Mouse (Mus musculus) heart, embryonic 11.5 days (tissue): Measurements from ENCODE around the gene Ip6k1. TPM values are rescaled to one million over a fixed set of nuclear protein-coding genes. Genes with fewer than 3 reads are reported as not detected.

Experiments
- ATAC-seq: fragments of 200-750 bp; cut with Nextera tagmentation; replicated peaks from 2 replicates; pipeline ENCODE4 v1.8.0; 2017; ENCODE audit warnings: moderate library complexity; ENCODE audit not compliant: insufficient number of reproducible peaks, low FRiP score, low TSS enrichment
- H3K27ac ChIP-seq: fragments of 300-500 bp; sonication (generic); 2 replicates; pipeline ENCODE4 v1.5.1; 2014; ENCODE audit warnings: mild to moderate bottlenecking, low read depth, low read length
- H3K27me3 ChIP-seq: fragments of 300-500 bp; sonication (generic); 2 replicates; pipeline ENCODE4 v1.6.1; 2014; ENCODE audit warnings: mild to moderate bottlenecking, low read length, mixed read lengths; ENCODE audit not compliant: control insufficient read depth, insufficient read depth
- H3K36me3 ChIP-seq: fragments of 300-500 bp; sonication (generic); 2 replicates; pipeline ENCODE4 v1.6.1; 2014; ENCODE audit warnings: mild to moderate bottlenecking, low read length, moderate library complexity, mixed read lengths; ENCODE audit not compliant: control insufficient read depth, insufficient read depth
- H3K4me1 ChIP-seq: fragments of 300-500 bp; sonication (generic); 2 replicates; pipeline ENCODE4 v1.6.1; 2014; ENCODE audit warnings: low read length; ENCODE audit not compliant: control insufficient read depth, insufficient read depth
- H3K4me2 ChIP-seq: fragments of 300-500 bp; sonication (generic); 2 replicates; pipeline ENCODE4 v1.6.1; 2014; ENCODE audit warnings: mild to moderate bottlenecking, moderate library complexity
- H3K4me3 ChIP-seq: fragments of 300-500 bp; sonication (generic); 2 replicates; pipeline ENCODE4 v1.5.1; 2014; ENCODE audit warnings: low read depth, low read length
- H3K9ac ChIP-seq: fragments of 300-500 bp; sonication (generic); 2 replicates; pipeline ENCODE4 v1.6.1; 2014; ENCODE audit warnings: mild to moderate bottlenecking, low read depth, low read length, moderate library complexity
- H3K9me3 ChIP-seq: fragments of 300-500 bp; sonication (generic); replicated peaks from 2 replicates; pipeline ENCODE4 v1.6.1; 2016; ENCODE audit warnings: low read length; ENCODE audit not compliant: control insufficient read depth
- WGBS: fragments of 180-500 bp; shearing (Covaris S2); extraction: QIAGEN DNeasy Blood & Tissue Kit; methylation state at CpG from one replicate; pipeline ENCODE4 v1.1.7; 2014; ENCODE audit not compliant: insufficient replicate concordance; 5-methylcytosine and 5-hydroxymethylcytosine counted together
- polyA plus RNA-seq: library from polyadenylated mRNA; unstranded; fragments of >200 nt; fragmentation: Nextera tagmentation; extraction: Ambion mirVana; gene quantifications from 2 replicates; pipeline ENCODE4 v1.2.1, GENCODE M21; 2014

Ip6k1 gene
- polyA plus RNA-seq, 1 experiment from 2014 or later: 17.0 TPM

DNA sequence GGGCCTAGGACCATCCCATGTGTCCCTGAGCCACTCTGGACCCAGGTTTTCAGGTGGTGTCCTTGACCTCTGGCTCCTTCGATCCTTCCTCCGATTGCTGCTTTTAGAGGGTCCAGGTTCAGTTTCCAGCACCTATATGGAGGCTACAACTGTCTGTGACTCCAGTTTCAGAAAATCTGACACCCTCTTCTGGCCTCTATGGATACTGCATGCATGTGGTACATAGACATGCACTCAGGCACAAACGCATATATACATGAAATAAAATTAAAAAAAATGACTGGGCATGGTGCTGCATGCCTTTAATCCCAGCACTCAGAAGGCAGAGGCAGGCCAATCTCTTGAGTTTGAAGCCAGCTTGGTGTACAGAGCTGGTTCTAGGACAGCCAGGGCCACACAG lies 25.6 kb downstream of the Ip6k1 start:
- peaks cover 35% of the 10 kb centered on the region for H3K36me3 ChIP-seq
- H3K4me1 ChIP-seq: no peaks in the 10 kb centered on the region
- no peak overlapping the region for H3K27ac ChIP-seq
- WGBS: 97% methylated on average over 3 of the region's 3 CpGs
- H3K27me3 ChIP-seq: no peaks in the 10 kb centered on the region
- H3K9me3 ChIP-seq: no peaks in the 10 kb centered on the region
- no peak overlapping the region for H3K4me2 ChIP-seq
- H3K4me3 ChIP-seq: no peak overlapping the region
- no peak for ATAC-seq
- no peak overlapping the region for H3K9ac ChIP-seq

DNA sequence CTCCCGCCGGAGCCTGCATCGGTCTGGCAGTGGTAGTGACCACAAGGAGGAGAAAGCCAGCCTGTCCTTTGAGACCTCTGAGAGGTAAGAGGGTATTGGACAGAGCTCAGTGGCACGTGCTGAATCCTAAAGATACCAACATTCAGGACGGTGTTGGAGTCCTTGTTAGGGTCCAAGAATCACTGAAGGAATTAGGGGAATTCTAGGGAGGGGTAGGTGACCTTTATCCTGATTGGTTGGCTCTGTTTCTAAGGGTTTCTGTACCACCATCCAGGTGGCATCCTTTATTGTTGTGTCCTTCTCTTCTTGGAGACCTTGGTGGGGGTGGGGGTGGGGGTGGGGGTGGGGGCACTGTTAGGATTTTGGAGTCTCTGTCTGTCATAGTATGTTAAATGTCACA lies 29.8 kb downstream of the Ip6k1 start:
- Histone ChIP-seq H3K4me3 (no peak overlapping the region), H3K36me3 (peaks cover 27% of the 10 kb centered on the region), H3K27me3 (no peaks in the 10 kb centered on the region), H3K9me3 (no peaks in the 10 kb centered on the region), H3K4me1 (no peaks in the 10 kb centered on the region), H3K4me2 (no peak overlapping the region), H3K9ac (no peak overlapping the region), H3K27ac (no peak overlapping the region)
- WGBS: 84% methylated on average over 5 of the region's 5 CpGs
- no peak for ATAC-seq

DNA sequence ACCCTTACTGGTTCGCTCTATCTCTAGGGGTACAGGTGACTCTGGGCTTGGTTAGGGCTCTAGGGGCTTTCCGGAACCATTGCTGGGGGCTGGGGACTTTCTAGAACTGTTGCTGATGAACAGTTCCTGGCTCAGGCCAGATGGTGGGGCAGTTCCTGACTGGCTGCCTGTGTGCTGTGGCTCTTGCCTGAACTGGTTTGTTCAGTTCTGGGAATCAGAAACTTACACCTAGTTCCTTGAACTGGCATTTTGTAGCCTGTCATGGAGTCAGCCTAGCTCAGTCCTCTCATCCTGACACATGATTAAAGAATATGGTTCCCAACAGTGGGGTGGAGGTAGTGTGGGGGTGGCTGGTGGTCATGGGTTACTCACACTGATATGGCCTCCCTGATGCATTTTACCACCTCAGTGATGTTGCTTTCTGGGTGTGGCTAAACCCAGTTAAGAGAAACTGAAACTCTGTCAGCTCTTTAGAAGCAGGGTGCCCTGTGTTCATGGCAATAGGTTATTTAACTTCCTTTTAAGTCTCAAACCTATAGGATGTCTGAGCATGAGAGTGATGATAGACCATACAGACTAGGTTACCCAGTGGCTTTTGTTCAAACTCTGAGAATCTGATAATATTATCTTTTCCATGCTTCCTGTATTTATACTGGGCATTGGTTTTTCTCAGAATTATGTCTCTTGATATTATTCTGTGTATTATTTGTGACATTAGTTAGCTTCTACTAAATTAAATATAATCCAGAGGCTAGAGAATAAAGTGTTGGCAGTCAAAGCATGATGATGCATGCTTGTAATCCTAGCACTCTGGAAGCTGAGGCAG lies 33.2 kb downstream of the Ip6k1 start:
- no peak overlapping the region for H3K4me2 ChIP-seq
- H3K4me3 ChIP-seq: no peak overlapping the region
- no peaks in the 10 kb centered on the region for H3K27me3 ChIP-seq
- no peak overlapping the region for H3K9ac ChIP-seq
- H3K9me3 ChIP-seq: no peaks in the 10 kb centered on the region
- ATAC-seq: no peak
- no peaks in the 10 kb centered on the region for H3K4me1 ChIP-seq
- 94% methylated on average over 2 of the region's 2 CpGs for WGBS
- no peak overlapping the region for H3K27ac ChIP-seq
- H3K36me3 ChIP-seq: peaks cover 20% of the 10 kb centered on the region

GRCm38 (mm10) chr9:108044751-108045492 lies 42.6 kb downstream of the Ip6k1 start:
- 95% methylated on average over 8 of the region's 8 CpGs for WGBS
- Histone ChIP-seq H3K27me3 (no peaks in the 10 kb centered on the region), H3K27ac (no peak overlapping the region), H3K4me1 (peaks cover 22% of the 10 kb centered on the region), H3K9ac (no peak overlapping the region), H3K9me3 (no peaks in the 10 kb centered on the region), H3K36me3 (peaks cover 37% of the 10 kb centered on the region), H3K4me3 (no peak overlapping the region), H3K4me2 (no peak overlapping the region)
- ATAC-seq: no peak

GRCm38 (mm10) chr9:108046582-108046981 lies 44.3 kb downstream of the Ip6k1 start:
- H3K9me3 ChIP-seq: no peaks in the 10 kb centered on the region
- H3K4me3 ChIP-seq: no peak overlapping the region
- WGBS: 89% methylated on average over 4 of the region's 4 CpGs
- no peaks in the 10 kb centered on the region for H3K27me3 ChIP-seq
- peaks cover 31% of the 10 kb centered on the region for H3K36me3 ChIP-seq
- H3K4me1 ChIP-seq: peaks cover 22% of the 10 kb centered on the region
- no peak overlapping the region for H3K4me2 ChIP-seq
- no peak for ATAC-seq
- H3K9ac ChIP-seq: peak overlapping the region; percentile 23; the same call in 1 of the 2 replicates
- H3K27ac ChIP-seq: no peak overlapping the region

- Histone ChIP-seq H3K4me3 (peak overlapping the region; percentile 76), H3K9ac (peak overlapping the region; percentile 59; the same call in 1 of the 2 replicates), H3K27ac (peak overlapping the region; percentile 60), H3K27me3 (no peaks in the 10 kb centered on the region), H3K4me1 (peaks cover 25% of the 10 kb centered on the region), H3K4me2 (peak overlapping the region; percentile 73), H3K9me3 (no peaks in the 10 kb centered on the region), H3K36me3 (peaks cover 26% of the 10 kb centered on the region)
- no peak for ATAC-seq
- 36% methylated on average over 17 of the region's 17 CpGs for WGBS
Observed at GRCm38 (mm10) chr9:108047601-108048565, 45.6 kb downstream of the Ip6k1 start.

DNA sequence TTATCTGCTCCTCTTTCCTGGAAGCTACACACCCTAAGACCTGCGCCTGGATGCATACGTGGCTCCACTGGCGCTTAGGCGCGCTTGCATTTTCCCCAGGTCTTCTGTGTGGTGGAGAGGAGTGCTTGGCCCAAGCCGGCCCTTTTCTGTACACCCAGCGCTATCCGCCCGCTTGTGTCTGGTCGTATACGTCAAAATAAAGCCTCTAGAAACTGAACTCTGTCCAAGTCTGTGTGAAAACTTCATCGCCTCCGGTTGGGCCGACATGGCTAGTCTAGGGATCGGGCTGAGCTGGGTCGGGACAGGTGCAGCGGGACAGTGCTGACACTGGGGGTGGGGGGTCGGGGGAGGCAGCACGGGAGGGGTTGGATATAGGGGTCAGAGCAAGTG lies 46.3 kb downstream of the Ip6k1 start:
- H3K36me3 ChIP-seq: peaks cover 26% of the 10 kb centered on the region
- H3K27me3 ChIP-seq: no peaks in the 10 kb centered on the region
- H3K27ac ChIP-seq: peak overlapping the region; percentile 60
- H3K4me3 ChIP-seq: peak overlapping the region; percentile 76
- peak overlapping the region; percentile 59; the same call in 1 of the 2 replicates for H3K9ac ChIP-seq
- peak overlapping the region; percentile 73 for H3K4me2 ChIP-seq
- peaks cover 32% of the 10 kb centered on the region for H3K4me1 ChIP-seq
- WGBS: under 1% methylated on average over 19 of the region's 19 CpGs
- peak; percentile 8 for ATAC-seq
- no peaks in the 10 kb centered on the region for H3K9me3 ChIP-seq

GRCm38 (mm10) chr9:108049016-108049455 lies 46.7 kb downstream of the Ip6k1 start, which contains the start of gene Gmppb:
Gene Gmppb (plus strand): TSS chr9:108049242.
- Histone ChIP-seq H3K4me3 (peak within 1 kb of the TSS; percentile 76), H3K4me1 (peaks cover 34% of the 10 kb centered on the region), H3K36me3 (peaks cover 28% of the 10 kb centered on the region), H3K9me3 (no peaks in the 10 kb centered on the region), H3K4me2 (peak within 1 kb of the TSS; percentile 73), H3K27me3 (no peaks in the 10 kb centered on the region), H3K27ac (peak within 1 kb of the TSS; percentile 60), H3K9ac (peak within 1 kb of the TSS; percentile 79)
- WGBS: under 1% methylated on average over 39 of the region's 39 CpGs
- peak; percentile 90 for ATAC-seq
